Mouse (Mus musculus): Measurements from ENCODE around the gene Gan. TPM values are rescaled to one million over a fixed set of nuclear protein-coding genes. Genes with fewer than 3 reads are reported as not detected.

The Gan gene
- polyA plus RNA-seq, 1 experiment, result 4.1 TPM

GRCm38 (mm10) chr8:117168378-117168777, 10.4 kb downstream of the Gan start:
- Histone ChIP-seq H3K27ac (ENCODE audit: control insufficient read depth, insufficient read depth, low read depth, low read length) (no peak overlapping the region), H3K27me3 (ENCODE audit: control insufficient read depth, insufficient read depth, low read length) (no peaks in the 10 kb centered on the region), H3K36me3 (ENCODE audit: control insufficient read depth, insufficient read depth, low read length) (no peaks in the 10 kb centered on the region), H3K4me1 (ENCODE audit: control insufficient read depth, insufficient read depth, low read length) (no peaks in the 10 kb centered on the region), H3K4me3 (ENCODE audit: control insufficient read depth, low read depth, low read length) (no peak overlapping the region)
- TF ChIP-seq POLR2A (IDR thresholded peaks at IDR 0.05; ENCODE audit: control insufficient read depth, low read depth, low read length) (no peak), CTCF (IDR thresholded peaks at IDR 0.05; ENCODE audit: control insufficient read depth, insufficient read depth, insufficient replicate concordance, low read depth, low read length) (no peak)

- TF ChIP-seq CTCF (IDR thresholded peaks at IDR 0.05; ENCODE audit: control insufficient read depth, insufficient read depth, insufficient replicate concordance, low read depth, low read length) (no peak), POLR2A (IDR thresholded peaks at IDR 0.05; ENCODE audit: control insufficient read depth, low read depth, low read length) (no peak)
- Histone ChIP-seq H3K27ac (ENCODE audit: control insufficient read depth, insufficient read depth, low read depth, low read length) (no peak overlapping the region), H3K36me3 (ENCODE audit: control insufficient read depth, insufficient read depth, low read length) (no peaks in the 10 kb centered on the region)
Measured at GRCm38 (mm10) chr8:117171826-117172225, 13.9 kb downstream of the Gan start.

GRCm38 (mm10) chr8:117172904-117173303, 15.0 kb downstream of the Gan start:
- H3K27me3 ChIP-seq (ENCODE audit: control insufficient read depth, insufficient read depth, low read length), result no peaks in the 10 kb centered on the region
- H3K4me1 ChIP-seq (ENCODE audit: control insufficient read depth, insufficient read depth, low read length), result no peaks in the 10 kb centered on the region
- TF ChIP-seq POLR2A (IDR thresholded peaks at IDR 0.05; ENCODE audit: control insufficient read depth, low read depth, low read length) (no peak), CTCF (IDR thresholded peaks at IDR 0.05; ENCODE audit: control insufficient read depth, insufficient read depth, insufficient replicate concordance, low read depth, low read length) (no peak)
- no peak overlapping the region for H3K27ac ChIP-seq (ENCODE audit: control insufficient read depth, insufficient read depth, low read depth, low read length)
- no peak overlapping the region for H3K4me3 ChIP-seq (ENCODE audit: control insufficient read depth, low read depth, low read length)
- no peaks in the 10 kb centered on the region for H3K36me3 ChIP-seq (ENCODE audit: control insufficient read depth, insufficient read depth, low read length)

More at GRCm38 (mm10) chr8:117171826-117172225, 13.9 kb downstream of the Gan start:
- H3K27me3 ChIP-seq (ENCODE audit: control insufficient read depth, insufficient read depth, low read length), result no peaks in the 10 kb centered on the region
- H3K4me1 ChIP-seq (ENCODE audit: control insufficient read depth, insufficient read depth, low read length), result no peaks in the 10 kb centered on the region
- H3K4me3 ChIP-seq (ENCODE audit: control insufficient read depth, low read depth, low read length), result no peak overlapping the region

GRCm38 (mm10) chr8:117173690-117174089, 15.8 kb downstream of the Gan start:
- Histone ChIP-seq H3K36me3 (ENCODE audit: control insufficient read depth, insufficient read depth, low read length) (no peaks in the 10 kb centered on the region), H3K4me3 (ENCODE audit: control insufficient read depth, low read depth, low read length) (no peak overlapping the region), H3K4me1 (ENCODE audit: control insufficient read depth, insufficient read depth, low read length) (no peaks in the 10 kb centered on the region), H3K27ac (ENCODE audit: control insufficient read depth, insufficient read depth, low read depth, low read length) (no peak overlapping the region), H3K27me3 (ENCODE audit: control insufficient read depth, insufficient read depth, low read length) (no peaks in the 10 kb centered on the region)
- TF ChIP-seq CTCF (IDR thresholded peaks at IDR 0.05; ENCODE audit: control insufficient read depth, insufficient read depth, insufficient replicate concordance, low read depth, low read length) (no peak), POLR2A (IDR thresholded peaks at IDR 0.05; ENCODE audit: control insufficient read depth, low read depth, low read length) (no peak)

GRCm38 (mm10) chr8:117174536-117174935, 16.6 kb downstream of the Gan start:
- H3K27ac ChIP-seq (ENCODE audit: control insufficient read depth, insufficient read depth, low read depth, low read length), result no peak overlapping the region
- no peaks in the 10 kb centered on the region for H3K27me3 ChIP-seq (ENCODE audit: control insufficient read depth, insufficient read depth, low read length)

GRCm38 (mm10) chr8:117176308-117176707, 18.4 kb downstream of the Gan start:
- Histone ChIP-seq H3K27ac (ENCODE audit: control insufficient read depth, insufficient read depth, low read depth, low read length) (no peak overlapping the region), H3K4me3 (ENCODE audit: control insufficient read depth, low read depth, low read length) (no peak overlapping the region), H3K36me3 (ENCODE audit: control insufficient read depth, insufficient read depth, low read length) (no peaks in the 10 kb centered on the region), H3K4me1 (ENCODE audit: control insufficient read depth, insufficient read depth, low read length) (no peaks in the 10 kb centered on the region), H3K27me3 (ENCODE audit: control insufficient read depth, insufficient read depth, low read length) (no peaks in the 10 kb centered on the region)
- no peak for TF ChIP-seq POLR2A (IDR thresholded peaks at IDR 0.05; ENCODE audit: control insufficient read depth, low read depth, low read length)
- TF ChIP-seq CTCF (IDR thresholded peaks at IDR 0.05; ENCODE audit: control insufficient read depth, insufficient read depth, insufficient replicate concordance, low read depth, low read length), result no peak

More at GRCm38 (mm10) chr8:117174536-117174935, 16.6 kb downstream of the Gan start:
- Histone ChIP-seq H3K4me1 (ENCODE audit: control insufficient read depth, insufficient read depth, low read length) (no peaks in the 10 kb centered on the region), H3K36me3 (ENCODE audit: control insufficient read depth, insufficient read depth, low read length) (no peaks in the 10 kb centered on the region), H3K4me3 (ENCODE audit: control insufficient read depth, low read depth, low read length) (no peak overlapping the region)
- no peak for TF ChIP-seq CTCF (IDR thresholded peaks at IDR 0.05; ENCODE audit: control insufficient read depth, insufficient read depth, insufficient replicate concordance, low read depth, low read length)
- TF ChIP-seq POLR2A (IDR thresholded peaks at IDR 0.05; ENCODE audit: control insufficient read depth, low read depth, low read length), result no peak

GRCm38 (mm10) chr8:117177236-117177635, 19.3 kb downstream of the Gan start:
- TF ChIP-seq CTCF (IDR thresholded peaks at IDR 0.05; ENCODE audit: control insufficient read depth, insufficient read depth, insufficient replicate concordance, low read depth, low read length) (no peak), POLR2A (IDR thresholded peaks at IDR 0.05; ENCODE audit: control insufficient read depth, low read depth, low read length) (no peak)
- no peak overlapping the region for H3K4me3 ChIP-seq (ENCODE audit: control insufficient read depth, low read depth, low read length)
- H3K27ac ChIP-seq (ENCODE audit: control insufficient read depth, insufficient read depth, low read depth, low read length), result no peak overlapping the region
- H3K4me1 ChIP-seq (ENCODE audit: control insufficient read depth, insufficient read depth, low read length), result no peaks in the 10 kb centered on the region
- H3K36me3 ChIP-seq (ENCODE audit: control insufficient read depth, insufficient read depth, low read length), result no peaks in the 10 kb centered on the region
- no peaks in the 10 kb centered on the region for H3K27me3 ChIP-seq (ENCODE audit: control insufficient read depth, insufficient read depth, low read length)

- no peak overlapping the region for H3K4me3 ChIP-seq (ENCODE audit: control insufficient read depth, low read depth, low read length)
- H3K4me1 ChIP-seq (ENCODE audit: control insufficient read depth, insufficient read depth, low read length), result no peaks in the 10 kb centered on the region
- H3K27ac ChIP-seq (ENCODE audit: control insufficient read depth, insufficient read depth, low read depth, low read length), result no peak overlapping the region
- H3K36me3 ChIP-seq (ENCODE audit: control insufficient read depth, insufficient read depth, low read length), result no peaks in the 10 kb centered on the region
- TF ChIP-seq CTCF (IDR thresholded peaks at IDR 0.05; ENCODE audit: control insufficient read depth, insufficient read depth, insufficient replicate concordance, low read depth, low read length) (no peak), POLR2A (IDR thresholded peaks at IDR 0.05; ENCODE audit: control insufficient read depth, low read depth, low read length) (no peak)
- no peaks in the 10 kb centered on the region for H3K27me3 ChIP-seq (ENCODE audit: control insufficient read depth, insufficient read depth, low read length)
Measured at GRCm38 (mm10) chr8:117178039-117178438, 20.1 kb downstream of the Gan start.
